Mouse (Mus musculus): ENCODE data around the gene Rad21l.

Rad21l gene

GRCm38 (mm10) chr2:151668433-151668832 lies at the start of gene Rad21l:
Gene Rad21l, minus strand, starts transcription at chr2:151668533.
- DNase-seq (ENCODE audit: low read depth, low spot score) = no peak

GRCm38 (mm10) chr2:151716318-151717055 lies 48.2 kb upstream of the Rad21l start:
- no peak for DNase-seq (ENCODE audit: low read depth, low spot score)

GRCm38 (mm10) chr2:151715526-151715925 lies 47.2 kb upstream of the Rad21l start:
- DNase-seq (ENCODE audit: low read depth, low spot score) = peak; percentile 80

GRCm38 (mm10) chr2:151712647-151713046 lies 44.3 kb upstream of the Rad21l start:
- DNase-seq (ENCODE audit: low read depth, low spot score) = no peak

- no peak for DNase-seq (ENCODE audit: low read depth, low spot score)
Measured at GRCm38 (mm10) chr2:151702851-151703190, 34.5 kb upstream of the Rad21l start.

GRCm38 (mm10) chr2:151702146-151702850 lies 34.0 kb upstream of the Rad21l start:
- no peak for DNase-seq (ENCODE audit: low read depth, low spot score)

GRCm38 (mm10) chr2:151701231-151702145 lies 33.2 kb upstream of the Rad21l start, which contains the start of gene Tmem74b:
Gene Tmem74b, plus strand, starts transcription at chr2:151702008.
- no peak for DNase-seq (ENCODE audit: low read depth, low spot score)

- DNase-seq (ENCODE audit: low read depth, low spot score) = no peak
Measured at GRCm38 (mm10) chr2:151682976-151683375, 14.6 kb upstream of the Rad21l start.

- no peak for DNase-seq (ENCODE audit: low read depth, low spot score)
Measured at GRCm38 (mm10) chr2:151682357-151682756, 14.0 kb upstream of the Rad21l start.

GRCm38 (mm10) chr2:151676234-151676633 lies 7.9 kb upstream of the Rad21l start:
- no peak for DNase-seq (ENCODE audit: low read depth, low spot score)

GRCm38 (mm10) chr2:151670968-151671329 lies 2.6 kb upstream of the Rad21l start:
- no peak for DNase-seq (ENCODE audit: low read depth, low spot score)

GRCm38 (mm10) chr2:151670026-151670967 lies 2.0 kb upstream of the Rad21l start:
- DNase-seq (ENCODE audit: low read depth, low spot score) = no peak

GRCm38 (mm10) chr2:151652053-151652452 lies 16.3 kb downstream of the Rad21l start:
- DNase-seq (ENCODE audit: low read depth, low spot score) = no peak

- DNase-seq (ENCODE audit: low read depth, low spot score) = no peak
Measured at GRCm38 (mm10) chr2:151636015-151636402, 32.3 kb downstream of the Rad21l start.

- DNase-seq (ENCODE audit: low read depth, low spot score) = no peak
Measured at GRCm38 (mm10) chr2:151635362-151636014, 32.8 kb downstream of the Rad21l start.

GRCm38 (mm10) chr2:151634903-151635302 lies 33.4 kb downstream of the Rad21l start:
- DNase-seq (ENCODE audit: low read depth, low spot score) = peak; percentile 78

- DNase-seq (ENCODE audit: low read depth, low spot score) = no peak
Measured at GRCm38 (mm10) chr2:151632982-151633381, 35.4 kb downstream of the Rad21l start.

GRCm38 (mm10) chr2:151632159-151632814 lies 36.0 kb downstream of the Rad21l start, which contains the start of gene Snph:
Gene Snph, minus strand, starts transcription at chr2:151632593.
- peak; percentile 88 for DNase-seq (ENCODE audit: low read depth, low spot score)

GRCm38 (mm10) chr2:151631406-151632158 lies 36.8 kb downstream of the Rad21l start:
- no peak for DNase-seq (ENCODE audit: low read depth, low spot score)

Data from telencephalon, adult 2 months (tissue).